Mouse (Mus musculus) gastrocnemius, postnatal 10 days (tissue): ENCODE data around the gene Chrne. TPM values are rescaled to one million over a fixed set of nuclear protein-coding genes. Genes with fewer than 3 reads are reported as not detected.

Experiments used
- DNase-seq: peaks from one replicate; pipeline ENCODE4 v3.0.0; 2021; ENCODE audit warnings: mixed read lengths
- total RNA-seq, 2 experiments: library from RNA; stranded (reverse); gene quantifications; 2 replicates each; pipeline ENCODE4 v1.2.3; 2021

Chrne gene
- total RNA-seq, 2 experiments from 2014 or later = 30.7 to 35.0 TPM

DNA sequence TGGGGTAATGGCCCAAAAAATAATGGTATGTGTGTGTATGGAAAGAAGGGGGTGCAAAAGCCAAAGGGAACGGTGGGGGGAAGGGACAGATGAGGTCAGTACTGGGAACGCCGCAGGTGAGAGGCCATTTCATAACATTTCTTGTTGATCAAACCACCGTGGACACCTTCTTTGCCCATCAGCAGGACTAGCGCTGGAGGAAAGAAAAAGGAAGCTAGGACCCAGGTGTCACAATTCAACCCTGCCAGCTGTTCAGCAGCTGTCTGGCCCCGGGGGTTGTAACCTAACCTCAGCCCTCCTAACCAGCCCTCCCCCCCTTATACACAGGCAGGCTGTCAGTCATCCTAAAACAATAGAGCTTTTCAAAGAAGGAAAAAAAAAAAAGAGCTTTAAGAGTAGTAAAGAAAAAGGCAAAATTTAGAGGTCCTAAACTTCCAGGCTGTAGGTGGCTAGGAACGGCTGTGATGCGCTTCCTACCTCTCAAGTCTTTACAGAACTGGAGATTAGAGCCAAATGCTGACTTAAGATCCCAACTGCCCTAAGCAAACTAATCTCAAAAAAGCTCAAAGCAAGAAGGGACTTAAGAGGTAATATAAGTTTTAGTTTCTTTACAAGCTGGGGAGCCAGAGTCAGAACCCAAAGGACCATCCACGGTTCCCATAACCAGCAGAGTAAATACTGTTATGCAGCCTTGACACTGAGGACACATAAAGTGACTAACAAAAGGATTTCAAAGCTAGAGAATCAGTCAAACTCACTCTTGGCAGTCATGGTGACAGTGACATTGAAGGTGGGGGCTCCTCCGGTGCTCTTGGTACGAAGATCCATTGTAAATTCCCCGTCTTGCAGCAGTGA is 33.2 kb upstream of the Chrne start:
- no peak for DNase-seq

DNA sequence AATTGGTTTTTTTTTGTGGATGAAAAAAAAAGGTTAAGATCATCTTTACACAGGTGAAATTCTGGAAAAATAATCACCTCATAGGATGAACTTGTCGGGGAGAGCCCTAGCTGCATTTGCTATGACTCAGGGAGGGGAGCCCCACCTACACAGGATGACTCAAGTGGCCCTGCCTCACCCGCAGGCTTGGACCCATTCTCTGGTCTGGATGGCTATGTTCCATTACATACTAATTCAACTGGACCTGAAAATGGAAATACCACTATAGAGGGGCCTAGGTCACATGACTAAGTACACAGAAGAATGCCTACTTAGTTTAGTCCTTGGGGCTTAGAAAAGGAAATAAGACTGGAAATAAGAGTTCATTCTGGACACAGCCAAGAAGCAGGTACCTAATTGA is 32.4 kb upstream of the Chrne start:
- no peak for DNase-seq

DNA sequence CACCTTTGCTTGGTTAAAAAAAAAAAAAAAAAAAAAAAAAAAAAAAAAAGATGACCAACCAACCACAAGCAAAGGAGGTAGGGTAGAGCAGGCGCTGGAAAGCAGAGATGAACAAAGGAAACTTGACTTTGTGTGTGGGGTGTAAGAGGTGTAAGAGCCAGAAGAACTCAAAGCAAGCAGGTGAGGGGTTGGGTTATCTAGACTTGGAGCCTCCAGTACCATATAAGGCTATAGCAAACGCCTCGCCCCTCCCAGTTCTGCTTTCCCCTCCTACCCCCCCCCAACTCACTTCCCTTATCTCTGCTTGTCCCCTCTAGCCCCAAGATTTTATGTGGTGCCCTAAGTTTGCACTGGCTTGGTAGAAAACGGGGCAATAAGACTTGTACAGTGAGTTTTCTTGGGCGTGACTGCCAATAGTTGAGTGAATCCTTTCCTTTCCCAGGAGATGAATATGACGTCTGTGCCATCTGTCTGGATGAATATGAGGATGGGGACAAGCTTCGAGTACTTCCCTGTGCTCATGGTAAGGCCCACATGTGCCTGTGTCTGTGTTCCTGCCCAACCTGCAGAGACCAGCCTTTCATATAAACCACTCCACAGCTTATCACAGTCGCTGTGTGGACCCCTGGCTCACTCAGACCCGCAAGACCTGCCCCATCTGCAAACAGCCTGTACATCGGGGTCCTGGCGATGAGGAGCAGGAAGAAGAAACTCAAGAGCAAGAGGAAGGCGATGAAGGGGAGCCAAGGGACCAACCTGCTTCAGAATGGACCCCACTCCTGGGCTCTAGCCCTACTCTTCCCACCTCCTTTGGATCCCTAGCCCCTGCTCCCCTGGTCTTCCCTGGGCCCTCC is 31.5 kb upstream of the Chrne start:
- DNase-seq = no peak

DNA sequence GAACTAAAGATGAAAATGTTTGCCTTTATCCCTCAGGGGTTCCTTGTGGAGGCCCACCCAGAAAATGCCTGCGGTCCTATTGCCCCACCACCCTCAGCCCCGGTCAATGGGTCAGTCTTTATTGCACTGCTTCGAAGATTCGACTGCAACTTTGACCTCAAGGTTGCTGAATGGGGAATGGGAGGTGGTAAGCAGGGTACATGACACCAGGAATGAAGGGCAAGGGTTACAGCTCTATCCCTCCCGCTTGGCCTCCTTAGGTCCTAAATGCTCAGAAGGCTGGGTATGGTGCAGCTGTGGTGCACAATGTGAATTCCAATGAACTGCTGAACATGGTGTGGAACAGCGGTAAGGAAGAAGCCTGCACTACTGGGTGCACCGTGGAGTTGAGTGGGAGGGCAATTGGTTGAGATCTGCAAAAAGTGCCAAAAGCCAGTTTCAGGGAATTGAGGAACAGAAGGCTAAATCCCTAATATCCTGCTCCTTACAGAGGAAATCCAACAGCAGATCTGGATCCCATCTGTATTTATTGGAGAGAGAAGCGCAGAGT is 30.2 kb upstream of the Chrne start:
- no peak for DNase-seq

DNA sequence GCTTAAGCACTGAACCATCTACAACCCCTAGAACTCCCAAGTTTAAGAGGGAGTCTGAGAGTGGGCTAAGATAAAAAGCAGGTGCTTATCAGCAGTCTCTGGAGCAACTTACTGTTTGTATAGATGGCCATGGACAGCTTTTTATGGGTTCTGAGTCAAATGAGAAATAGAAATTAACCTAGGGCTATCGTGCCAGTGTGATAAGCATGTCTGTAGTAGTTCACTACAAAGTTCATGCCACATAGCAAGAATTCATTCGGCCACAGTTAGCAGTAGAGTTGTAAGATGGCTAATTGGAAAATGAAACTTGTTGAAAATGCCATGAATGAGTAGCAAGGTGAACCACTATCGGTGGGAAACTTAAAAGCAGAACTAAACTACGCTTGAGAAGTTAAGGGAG is 29.5 kb upstream of the Chrne start:
- no peak for DNase-seq

DNA sequence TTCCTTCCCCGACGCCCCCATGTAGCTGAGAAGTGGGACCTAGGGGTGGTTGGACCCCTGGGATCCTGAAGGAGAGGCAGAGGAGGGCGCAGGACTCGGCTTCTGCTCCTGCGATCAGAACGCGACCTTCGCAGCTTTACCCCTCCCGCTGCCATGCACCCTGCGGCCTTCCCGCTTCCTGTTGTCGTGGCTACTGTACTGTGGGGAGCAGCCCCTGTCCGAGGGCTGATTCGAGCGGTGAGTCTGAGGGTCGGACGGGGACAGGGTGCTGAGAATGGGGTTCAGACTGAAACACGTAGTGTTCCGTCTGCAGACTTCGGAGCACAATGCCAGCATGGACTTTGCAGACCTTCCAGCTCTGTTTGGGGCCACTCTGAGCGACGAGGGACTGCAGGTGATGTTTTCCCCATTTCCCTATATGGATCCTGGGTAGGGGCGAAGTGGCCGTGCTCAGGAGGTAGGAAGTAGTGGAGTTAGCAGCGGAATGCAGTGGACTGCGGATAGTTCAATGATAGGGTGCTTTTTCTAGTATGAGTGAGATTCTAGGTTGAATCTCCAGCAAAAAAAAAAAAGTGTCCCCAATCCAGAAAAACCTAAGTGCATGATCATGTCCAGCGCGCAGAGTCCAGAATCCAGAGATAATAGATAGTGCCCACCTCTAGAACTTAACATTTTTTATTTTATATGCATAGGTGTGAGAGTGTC is 28.9 kb upstream of the Chrne start:
- DNase-seq = no peak

DNA sequence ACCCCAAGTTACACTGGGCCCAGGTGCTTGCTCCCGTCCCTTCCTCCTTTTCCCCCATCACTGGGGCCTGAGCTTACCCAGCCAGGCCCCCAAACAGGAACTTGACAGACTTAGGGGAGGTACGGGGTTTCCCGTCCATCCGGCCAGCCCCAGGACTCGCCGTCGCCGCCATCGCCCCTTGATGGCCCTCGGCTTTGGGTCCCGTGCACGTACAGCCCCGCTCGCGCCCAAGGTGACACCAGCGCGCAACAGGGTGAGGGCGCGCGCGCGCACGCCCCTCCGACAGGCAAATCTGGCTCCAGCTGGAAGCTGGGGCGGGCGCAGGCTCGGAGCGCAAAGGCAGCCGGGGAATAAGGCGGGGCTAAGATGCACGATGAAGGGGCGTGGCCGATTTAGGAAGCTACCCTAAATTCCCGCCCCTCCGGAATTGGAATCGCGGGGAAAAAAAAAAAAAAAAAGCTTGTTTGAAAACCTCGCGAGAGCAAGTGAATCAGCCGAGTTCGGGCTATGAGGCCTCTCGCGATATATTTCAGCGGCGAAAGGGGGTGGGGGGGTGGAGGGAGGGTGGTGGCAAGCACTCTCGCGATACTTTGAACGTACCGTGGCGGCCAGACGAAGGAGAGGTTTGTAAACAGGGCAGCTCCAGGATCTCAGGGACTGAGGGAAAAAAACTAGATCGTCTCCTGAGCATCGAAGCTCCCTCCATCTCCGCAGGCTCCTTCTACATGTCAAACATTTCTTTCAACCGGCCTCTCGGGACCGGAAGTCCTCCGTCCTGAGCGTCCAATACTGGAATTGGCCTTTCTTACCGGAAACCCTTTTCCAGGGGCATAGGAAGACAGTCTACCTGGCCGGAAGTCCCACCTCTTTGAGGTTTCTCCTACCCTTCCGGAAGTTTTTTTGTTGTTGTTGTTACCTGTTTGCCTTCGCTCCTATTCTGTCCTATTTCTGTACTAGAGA is 28.0 kb upstream of the Chrne start, which contains the start of the genes Rnf167 and Slc25a11:
Rnf167 (plus strand) TSS at position 545 of the 960 bp plus-strand sequence.
Slc25a11 (minus strand) TSS at position 789 of the 960 bp plus-strand sequence.
- DNase-seq = peak; percentile 92

DNA sequence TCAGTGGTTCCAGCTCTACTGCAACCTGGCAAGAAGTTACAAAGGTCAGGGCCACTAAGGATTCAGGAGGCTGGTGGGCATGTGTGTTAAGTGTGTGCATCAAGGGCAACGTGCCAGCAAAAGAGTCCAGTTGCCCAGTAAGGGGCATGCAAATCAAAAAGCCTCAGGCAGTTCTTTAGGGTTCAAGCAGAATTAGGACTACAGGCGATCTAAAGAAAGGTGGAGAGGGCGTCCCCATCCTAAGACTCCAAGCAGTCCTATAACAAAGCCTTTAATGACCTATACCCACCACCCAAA is 27.2 kb upstream of the Chrne start:
- DNase-seq = peak; percentile 35

DNA sequence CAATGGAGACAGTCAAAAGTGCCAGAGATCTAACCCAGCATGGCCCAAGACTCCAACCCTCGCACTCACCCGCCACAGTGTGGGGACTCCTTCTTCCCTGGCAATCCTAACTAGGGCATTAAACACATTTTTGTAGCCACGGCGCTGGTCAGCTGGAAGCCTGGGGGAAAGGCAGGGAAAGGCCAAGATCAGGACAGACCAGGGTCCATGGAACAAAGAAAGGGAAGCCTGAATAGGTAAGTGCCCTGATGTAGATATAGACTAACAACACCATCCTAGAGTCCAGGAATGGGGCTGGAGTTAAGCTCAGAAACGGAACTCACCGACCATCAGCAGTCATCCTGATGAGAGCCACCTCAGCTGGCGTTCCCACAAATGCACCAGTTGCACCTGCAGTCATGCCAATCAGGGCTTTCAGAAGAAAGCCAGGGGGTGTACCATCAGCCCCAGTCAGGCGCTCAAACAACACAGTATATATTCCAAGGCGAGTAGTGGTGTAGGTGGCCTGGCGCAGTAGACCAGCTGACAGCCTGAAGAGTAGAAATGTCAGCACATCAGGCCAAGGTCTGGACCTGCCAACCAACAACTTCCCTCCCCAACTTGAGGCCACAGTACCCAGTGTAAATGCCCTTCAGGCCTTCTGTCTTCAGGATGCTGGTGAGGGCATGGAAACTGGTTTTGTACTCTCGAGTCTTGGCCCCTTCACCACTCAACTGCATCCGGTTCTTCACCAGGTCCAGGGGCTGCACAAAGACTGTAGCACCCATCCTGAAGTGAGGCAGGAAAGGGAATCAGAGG is 26.6 kb upstream of the Chrne start:
- no peak for DNase-seq

DNA sequence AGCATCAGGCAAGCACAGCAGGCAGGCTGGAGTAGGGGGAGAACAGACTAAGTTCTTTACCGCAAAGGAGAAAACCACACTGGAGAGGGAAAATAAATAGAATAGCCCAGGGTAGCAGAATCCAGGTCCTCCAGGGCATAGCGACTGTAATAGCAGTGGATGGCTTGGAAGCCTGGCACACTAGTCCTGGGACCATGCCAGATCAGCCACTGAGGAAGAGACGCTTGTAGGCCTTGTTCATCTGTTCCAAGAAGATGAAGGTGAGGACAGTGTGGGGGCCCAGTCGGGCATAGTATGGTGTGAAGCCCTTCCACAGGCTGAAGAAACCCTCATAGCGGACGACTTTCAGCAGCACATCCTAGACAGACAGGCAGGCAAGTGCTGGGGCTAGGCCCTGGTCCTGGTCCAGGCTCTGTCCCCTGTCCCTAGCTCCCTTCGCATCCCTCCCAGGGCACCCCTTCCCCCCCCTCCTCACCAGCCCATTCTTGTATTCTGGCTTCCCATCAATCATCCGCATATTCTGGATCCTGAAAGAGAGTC is 25.6 kb upstream of the Chrne start:
- peak; percentile 16 for DNase-seq

DNA sequence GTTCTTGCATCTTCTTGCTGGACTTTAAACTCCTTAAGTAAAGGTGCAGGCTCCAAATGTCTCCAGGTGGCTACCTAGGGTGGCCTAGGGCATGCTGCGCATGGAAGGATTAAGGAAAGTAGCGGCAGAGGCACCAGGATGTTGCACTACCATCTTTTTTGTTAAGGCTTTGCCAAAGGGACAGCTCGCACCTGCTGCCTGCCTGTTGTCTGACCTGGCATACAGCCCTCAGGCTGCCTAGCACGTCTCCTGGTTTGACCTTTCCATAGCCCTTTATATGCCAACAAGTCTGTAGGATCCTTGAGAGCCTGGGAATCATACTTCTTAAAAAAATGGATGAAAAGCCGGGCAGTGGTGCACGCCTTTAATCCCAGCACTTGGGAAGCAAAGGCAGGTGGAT is 24.0 kb upstream of the Chrne start:
- peak; percentile 17 for DNase-seq

DNA sequence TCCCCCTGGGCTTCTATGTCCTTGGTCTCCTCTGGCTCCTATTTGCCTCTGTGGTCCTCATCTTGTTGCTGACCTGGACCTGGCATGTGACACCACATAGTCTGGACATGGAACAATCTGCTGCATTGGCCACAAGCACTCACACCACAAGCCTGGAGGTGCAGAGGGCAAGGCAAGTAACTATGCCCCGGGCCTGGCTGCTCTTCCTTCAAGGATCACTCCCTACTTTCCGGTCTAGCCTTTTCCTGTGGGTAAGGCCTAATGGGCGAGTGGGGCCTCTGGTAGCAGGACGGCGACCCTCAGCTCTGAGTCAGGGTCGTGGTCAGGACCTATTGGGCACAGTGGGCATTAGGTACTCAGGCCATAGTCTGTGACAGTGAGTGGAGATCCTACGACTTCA is 22.2 kb upstream of the Chrne start:
- DNase-seq = no peak

DNA sequence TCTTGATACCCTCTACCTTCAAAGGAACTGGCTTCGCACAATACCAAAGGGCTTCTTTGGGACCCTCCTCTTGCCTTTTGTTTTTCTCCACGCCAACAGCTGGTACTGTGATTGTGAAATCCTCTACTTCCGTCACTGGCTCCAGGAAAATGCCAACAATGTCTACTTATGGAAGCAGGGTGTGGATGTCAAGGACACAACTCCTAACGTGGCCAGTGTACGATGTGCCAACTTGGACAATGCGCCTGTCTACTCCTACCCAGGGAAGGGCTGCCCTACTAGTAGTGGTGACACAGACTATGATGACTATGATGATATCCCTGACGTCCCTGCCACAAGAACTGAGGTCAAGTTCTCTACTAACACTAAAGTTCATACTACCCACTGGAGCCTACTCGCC is 21.0 kb upstream of the Chrne start:
- no peak for DNase-seq

DNA sequence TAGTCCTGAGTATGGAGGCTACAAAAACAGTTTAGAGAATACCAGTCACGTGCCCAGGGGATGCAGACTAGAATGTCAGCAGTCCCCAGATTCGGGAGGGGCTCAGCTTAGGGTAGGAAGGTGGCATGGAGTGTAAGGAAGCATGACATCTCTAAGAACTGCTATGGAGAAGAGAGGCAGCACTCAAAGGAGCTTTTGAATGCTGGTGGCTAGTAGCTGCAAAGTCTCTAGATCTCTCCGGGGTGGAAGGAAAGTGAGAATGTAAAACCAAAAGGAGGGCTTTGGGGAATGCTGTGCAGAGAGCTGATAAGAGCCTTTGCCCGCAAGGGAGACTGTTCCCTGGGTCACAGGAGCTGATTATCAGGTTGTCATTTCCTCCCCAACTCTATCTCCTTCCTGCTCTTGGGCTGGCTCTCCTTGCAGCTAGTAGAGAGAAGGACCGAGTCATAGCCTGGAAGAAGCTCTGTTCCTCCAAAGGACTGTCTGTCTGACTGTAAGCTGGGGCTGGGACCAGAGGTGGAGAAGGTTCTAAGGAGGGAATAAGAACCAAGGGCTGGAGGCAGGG is 19.8 kb upstream of the Chrne start, which contains the start of gene Gp1ba:
Gp1ba (plus strand) TSS at position 409 of the 565 bp plus-strand sequence.
- DNase-seq = no peak

DNA sequence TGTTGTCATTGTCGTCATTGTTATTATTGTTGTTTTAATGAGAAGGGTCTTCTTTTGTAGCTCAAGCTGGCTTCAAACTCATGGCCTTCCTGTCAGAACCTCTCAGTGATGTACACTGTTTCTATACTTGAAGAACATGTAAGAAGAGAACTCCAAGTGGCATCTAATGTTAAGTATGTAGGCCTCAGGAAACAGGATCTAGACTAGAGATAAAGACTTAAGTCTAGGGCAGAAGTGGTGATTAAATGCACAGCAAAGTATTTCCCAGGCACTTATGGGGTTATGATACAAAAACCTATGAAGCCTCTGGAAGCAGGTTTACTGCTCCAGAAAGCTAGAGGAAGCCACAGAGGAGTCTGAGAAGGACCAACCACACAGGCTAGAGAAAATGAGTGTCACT is 19.3 kb upstream of the Chrne start:
- no peak for DNase-seq

DNA sequence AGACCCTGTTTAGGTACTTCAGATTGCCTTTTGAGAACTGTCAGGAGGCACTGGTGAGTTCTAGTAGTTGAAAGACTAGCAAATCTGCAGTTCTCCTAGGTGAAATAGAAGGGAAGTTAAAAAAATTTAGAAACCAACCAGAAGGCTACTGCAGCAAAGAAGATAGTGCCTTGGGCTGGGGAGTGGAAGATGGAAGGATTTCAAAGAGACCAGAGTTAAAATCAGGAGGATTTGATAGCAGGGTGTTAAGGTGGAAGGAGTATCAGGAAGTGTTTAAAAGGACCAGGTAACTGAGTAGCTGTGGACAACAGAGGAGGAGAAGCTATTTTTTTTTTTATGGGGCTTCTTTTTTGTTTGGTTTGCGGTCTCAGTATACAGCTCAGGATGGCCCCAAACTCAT is 18.7 kb upstream of the Chrne start:
- no peak for DNase-seq

DNA sequence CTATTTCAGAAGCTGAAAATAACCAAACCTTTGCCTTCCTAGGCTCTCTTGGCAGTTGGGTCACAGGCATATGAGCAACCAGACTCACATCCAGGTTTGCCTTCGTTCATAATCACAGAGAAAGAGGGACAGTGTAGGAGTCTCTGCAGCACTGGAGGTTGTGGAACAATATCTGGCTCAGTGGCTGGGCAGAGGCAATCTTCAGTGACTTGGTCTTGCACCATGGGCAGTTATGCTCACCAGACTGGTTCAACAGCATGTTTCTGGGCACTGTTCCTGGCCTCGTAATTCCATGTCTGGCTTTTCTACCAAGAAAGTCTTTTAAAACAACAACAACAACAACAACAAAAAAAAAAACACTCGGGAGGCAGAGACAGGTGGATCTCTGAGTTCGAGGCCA is 16.6 kb upstream of the Chrne start:
- DNase-seq = no peak

DNA sequence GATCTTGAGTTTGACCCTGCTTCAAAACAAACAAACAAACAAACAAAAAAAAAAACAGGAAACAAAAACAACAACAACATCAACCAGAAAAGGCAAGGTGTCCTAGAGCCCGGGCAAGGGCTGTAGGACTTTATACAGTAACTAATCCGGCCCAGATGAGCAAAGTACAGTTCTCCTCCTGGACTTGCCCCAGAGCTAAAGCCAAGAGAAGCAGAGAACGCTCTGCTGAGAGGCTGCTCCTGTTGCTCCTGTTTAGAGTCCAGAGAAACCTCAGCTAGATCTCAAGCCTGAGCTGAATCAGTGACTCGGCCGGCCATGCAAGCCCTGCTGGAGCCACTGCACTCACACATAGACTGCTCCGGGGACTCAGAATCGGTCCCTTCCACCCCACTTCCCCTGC is 11.1 kb upstream of the Chrne start:
- DNase-seq = no peak

DNA sequence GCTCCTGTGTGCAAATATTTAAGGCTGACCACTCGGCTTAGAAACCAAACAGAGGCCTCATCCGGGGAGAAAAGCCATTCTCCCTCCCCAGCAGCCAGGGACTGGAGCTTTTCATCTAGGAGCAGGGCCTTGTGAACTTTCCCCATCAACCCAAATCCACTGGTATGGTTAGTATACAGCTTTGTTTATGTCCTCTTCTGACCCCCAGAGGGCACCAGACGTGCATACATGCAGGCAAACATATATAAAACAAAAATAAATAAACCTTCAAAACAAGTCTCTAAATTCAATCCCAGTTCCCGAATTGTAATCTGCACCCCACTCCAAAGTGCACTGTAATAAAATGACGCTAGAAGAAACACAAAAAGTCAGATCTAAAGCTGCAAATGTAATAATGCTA is 10.5 kb upstream of the Chrne start:
- DNase-seq = no peak

DNA sequence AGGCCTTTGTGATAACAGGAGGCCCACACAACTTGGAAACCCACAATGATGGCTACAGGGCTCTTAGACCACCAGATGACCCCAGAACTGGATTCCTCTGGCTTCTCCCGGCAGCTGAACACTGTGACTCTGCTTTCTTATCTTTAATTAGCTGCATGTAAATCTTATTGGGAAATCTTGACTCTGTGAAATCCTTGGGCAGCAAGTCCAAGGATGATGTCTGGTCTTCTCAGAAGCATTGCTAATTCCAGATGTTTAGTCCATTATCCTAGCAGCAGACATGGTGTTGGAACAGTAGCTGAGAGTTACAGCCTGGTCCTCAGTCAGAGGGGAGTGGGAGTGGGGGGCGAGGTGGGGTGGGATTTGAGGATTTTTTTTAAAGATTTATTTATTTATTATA is 9.4 kb upstream of the Chrne start:
- no peak for DNase-seq
